ENCODE assay signal across 9 mouse cellular contexts in genomic region chr17:3020406-3020805, GRCm38 (mm10).
A peak's percentile ranks its signal among the peaks of the same experiment; 100 is the strongest.
DNase-seq lines count a peak whose midpoint lies in the region; ATAC-seq and TF ChIP-seq lines count a peak whose summit lies in the region.
"Had no signal": no experiment of that assay in that cellular context is flagged by ENCODE, and none has a peak within 500 bp of the region (broad histone marks: within the 10 kb centered on the region; RNA-seq: fewer than 3 reads in every experiment).

No protein-coding gene starts in this region.

- H3K9ac ChIP-seq in heart, embryonic 12.5 days: no peak overlapping the region
- no peak overlapping the region for H3K9ac ChIP-seq in neural tube, embryonic 15.5 days (replicated peaks)
- H3K9ac ChIP-seq in liver, embryonic 14.5 days (replicated peaks): no peak overlapping the region
- H3K9ac ChIP-seq in stomach, embryonic 14.5 days (replicated peaks; ENCODE audit: low read depth, low read length): no peak overlapping the region

- peaks cover 88% of the 10 kb centered on the region for H3K9me3 ChIP-seq in heart, embryonic 10.5 days
- peaks cover 93% of the 10 kb centered on the region for H3K9me3 ChIP-seq in heart, embryonic 12.5 days (replicated peaks)
- H3K9me3 ChIP-seq in neural tube, embryonic 15.5 days (replicated peaks): peaks cover 13% of the 10 kb centered on the region; the same call in 1 of the 2 replicates
- no peaks in the 10 kb centered on the region for H3K9me3 ChIP-seq in liver, embryonic 14.5 days (ENCODE audit: control insufficient read depth, low read length)
- peaks cover 29% of the 10 kb centered on the region; the same call in 1 of the 2 replicates for H3K9me3 ChIP-seq in stomach, embryonic 14.5 days (ENCODE audit: control insufficient read depth, low read depth, low read length)

- H3K27ac ChIP-seq in heart, embryonic 10.5 days: no peak overlapping the region
- no peak overlapping the region for H3K27ac ChIP-seq in heart, embryonic 12.5 days (ENCODE audit: poor library complexity, severe bottlenecking)
- no peak overlapping the region for H3K27ac ChIP-seq in neural tube, embryonic 15.5 days (replicated peaks)
- no peak overlapping the region for H3K27ac ChIP-seq in liver, embryonic 14.5 days
- H3K27ac ChIP-seq in stomach, embryonic 14.5 days (ENCODE audit: low read length): no peak overlapping the region
- H3K27ac ChIP-seq: heart, adult 2 months had no signal

- 63% methylated on average over 1 of the region's 1 CpGs for WGBS in heart, embryonic 10.5 days
- WGBS in heart, embryonic 12.5 days: 77% methylated on average over 1 of the region's 1 CpGs
- 95% methylated on average over 1 of the region's 1 CpGs for WGBS in neural tube, embryonic 15.5 days
- 61% methylated on average over 1 of the region's 1 CpGs for WGBS in liver, embryonic 14.5 days (ENCODE audit: insufficient replicate concordance)
- 92% methylated on average over 1 of the region's 1 CpGs for WGBS in stomach, embryonic 14.5 days

- no peak for TF ChIP-seq EP300 in liver, embryonic 14.5 days (IDR thresholded peaks at IDR 0.05; ENCODE audit: low read depth)

- no peaks in the 10 kb centered on the region for H3K36me3 ChIP-seq in heart, embryonic 10.5 days
- no peaks in the 10 kb centered on the region for H3K36me3 ChIP-seq in heart, embryonic 12.5 days
- H3K36me3 ChIP-seq in neural tube, embryonic 15.5 days: no peaks in the 10 kb centered on the region
- no peaks in the 10 kb centered on the region for H3K36me3 ChIP-seq in liver, embryonic 14.5 days (replicated peaks; ENCODE audit: control insufficient read depth, insufficient read depth, low read depth)
- H3K36me3 ChIP-seq in stomach, embryonic 14.5 days (ENCODE audit: control insufficient read depth, insufficient read depth, low read length): no peaks in the 10 kb centered on the region

- no peak overlapping the region for H3K4me3 ChIP-seq in heart, embryonic 10.5 days
- no peak overlapping the region for H3K4me3 ChIP-seq in heart, embryonic 12.5 days
- H3K4me3 ChIP-seq in neural tube, embryonic 15.5 days (replicated peaks): no peak overlapping the region
- H3K4me3 ChIP-seq in liver, embryonic 14.5 days (ENCODE audit: insufficient read depth in 1 of 2, low read depth in 2 of 2, low read length in 2 of 2): no peak overlapping the region
- no peak overlapping the region for H3K4me3 ChIP-seq in stomach, embryonic 14.5 days (ENCODE audit: low read depth, low read length)
- H3K4me3 ChIP-seq: heart, adult 2 months had no signal

- H3K4me1 ChIP-seq in heart, embryonic 10.5 days: no peaks in the 10 kb centered on the region
- H3K4me1 ChIP-seq in heart, embryonic 12.5 days (replicated peaks): no peaks in the 10 kb centered on the region
- no peaks in the 10 kb centered on the region for H3K4me1 ChIP-seq in neural tube, embryonic 15.5 days
- H3K4me1 ChIP-seq in liver, embryonic 14.5 days (replicated peaks; ENCODE audit: control insufficient read depth in 2 of 2, insufficient read depth in 2 of 2, low read length in 1 of 2): no peaks in the 10 kb centered on the region
- H3K4me1 ChIP-seq in stomach, embryonic 14.5 days (ENCODE audit: control insufficient read depth, insufficient read depth, low read length): no peaks in the 10 kb centered on the region

- no peak overlapping the region for H3K4me2 ChIP-seq in heart, embryonic 12.5 days
- no peak overlapping the region for H3K4me2 ChIP-seq in neural tube, embryonic 15.5 days
- H3K4me2 ChIP-seq in liver, embryonic 14.5 days (ENCODE audit: low read depth): no peak overlapping the region
- H3K4me2 ChIP-seq in stomach, embryonic 14.5 days (replicated peaks; ENCODE audit: low read depth, low read length): no peak overlapping the region

- TF ChIP-seq CTCF in liver, embryonic 14.5 days (IDR thresholded peaks at IDR 0.05; ENCODE audit: low read depth): no peak

- intact Hi-C loops in left cerebral cortex, postnatal 4 days (cut with DNase I): no loop called here

- H3K27me3 ChIP-seq in heart, embryonic 10.5 days (ENCODE audit: insufficient read depth, poor library complexity, severe bottlenecking): no peaks in the 10 kb centered on the region
- no peaks in the 10 kb centered on the region for H3K27me3 ChIP-seq in heart, embryonic 12.5 days (replicated peaks)
- no peaks in the 10 kb centered on the region for H3K27me3 ChIP-seq in neural tube, embryonic 15.5 days (replicated peaks)
- no peaks in the 10 kb centered on the region for H3K27me3 ChIP-seq in liver, embryonic 14.5 days (ENCODE audit: control insufficient read depth, insufficient read depth, low read length)
- no peaks in the 10 kb centered on the region for H3K27me3 ChIP-seq in stomach, embryonic 14.5 days (ENCODE audit: control insufficient read depth, insufficient read depth, low read length)

- peak; percentile 71 for DNase-seq in heart, embryonic 10.5 days (ENCODE audit: low spot score)
- peak; percentile 7 for DNase-seq in neural tube, embryonic 10.5 days (ENCODE audit: extremely low spot score, low spot score)
- no peak for DNase-seq in liver, embryonic 14.5 days (ENCODE audit: low read depth in 3 of 3, low spot score in 3 of 3)
- no peak for DNase-seq in left cerebral cortex, postnatal 4 days
- no peak for DNase-seq in thymus, postnatal 14 days

- no peak for ATAC-seq in heart, embryonic 12.5 days (ENCODE audit: insufficient number of reproducible peaks, low FRiP score)
- no peak for ATAC-seq in neural tube, embryonic 15.5 days (ENCODE audit: low FRiP score)
- peak; percentile 32; the same call in 1 of the 2 replicates for ATAC-seq in liver, embryonic 14.5 days (ENCODE audit: insufficient read depth)
- 0 out of 2 replicates have a peak, but pooled peaks have one; percentile 71 for ATAC-seq in stomach, embryonic 14.5 days (ENCODE audit: insufficient number of reproducible peaks, insufficient read depth, low FRiP score, low read depth)

Comparison
In these comparisons a context has a peak if more than half of its experiments do, and no peak if none do; other contexts are left out.
1. DNase-seq: peak in heart, embryonic 10.5 days (single experiment) and neural tube, embryonic 10.5 days (single experiment); none in liver, embryonic 14.5 days (0 of 3), left cerebral cortex, postnatal 4 days (single experiment) and thymus, postnatal 14 days (single experiment).
2. ATAC-seq: peak in liver, embryonic 14.5 days (single experiment) and stomach, embryonic 14.5 days (single experiment); none in heart, embryonic 12.5 days (single experiment) and neural tube, embryonic 15.5 days (single experiment).